Mouse (Mus musculus): ENCODE results near the gene Ppm1f.

Gene Ppm1f

GRCm38 (mm10) chr16:16911641-16912597 is 15.7 kb downstream of the Ppm1f start:
- peak; percentile 68 to 71 for DNase-seq (ENCODE audit: low spot score in 2 of 2)

- peak in 1 of 2 experiments; percentile 34 for DNase-seq (ENCODE audit: low spot score in 2 of 2)
Measured at GRCm38 (mm10) chr16:16913440-16913839, 17.2 kb downstream of the Ppm1f start.

- peak in 1 of 2 experiments; percentile 60 for DNase-seq (ENCODE audit: low spot score in 2 of 2)
Measured at GRCm38 (mm10) chr16:16918441-16919117, 22.3 kb downstream of the Ppm1f start.

GRCm38 (mm10) chr16:16921021-16921435 is 24.8 kb downstream of the Ppm1f start:
- DNase-seq (ENCODE audit: low spot score in 2 of 2): peak in 1 of 2 experiments; percentile 60

- DNase-seq (ENCODE audit: low spot score in 2 of 2): no peak
Measured at GRCm38 (mm10) chr16:16924481-16924880, 28.2 kb downstream of the Ppm1f start.

- DNase-seq (ENCODE audit: low spot score in 2 of 2): peak; percentile 61 to 62
Measured at GRCm38 (mm10) chr16:16926536-16926935, 30.3 kb downstream of the Ppm1f start.

- DNase-seq (ENCODE audit: low spot score in 2 of 2): peak in 1 of 2 experiments; percentile 48
Measured at GRCm38 (mm10) chr16:16928908-16929307, 32.6 kb downstream of the Ppm1f start.

- no peak for DNase-seq (ENCODE audit: low spot score in 2 of 2)
Measured at GRCm38 (mm10) chr16:16930326-16930725, 34.1 kb downstream of the Ppm1f start.

- DNase-seq (ENCODE audit: low spot score in 2 of 2): peak; percentile 94 to 95
Measured at GRCm38 (mm10) chr16:16930810-16931296, 34.6 kb downstream of the Ppm1f start.

GRCm38 (mm10) chr16:16939543-16939942 is 43.3 kb downstream of the Ppm1f start:
- no peak for DNase-seq (ENCODE audit: low spot score in 2 of 2)

GRCm38 (mm10) chr16:16941078-16941477 is 44.8 kb downstream of the Ppm1f start:
- DNase-seq (ENCODE audit: low spot score in 2 of 2): no peak

GRCm38 (mm10) chr16:16958575-16958974 is 62.3 kb downstream of the Ppm1f start:
- no peak for DNase-seq (ENCODE audit: low spot score in 2 of 2)

- peak in 1 of 2 experiments; percentile 29 for DNase-seq (ENCODE audit: low spot score in 2 of 2)
Measured at GRCm38 (mm10) chr16:16959907-16960306, 63.6 kb downstream of the Ppm1f start.

GRCm38 (mm10) chr16:16965149-16965548 is 68.9 kb downstream of the Ppm1f start:
- DNase-seq (ENCODE audit: low spot score in 2 of 2): no peak

GRCm38 (mm10) chr16:16966290-16966689 is 70.0 kb downstream of the Ppm1f start:
- no peak for DNase-seq (ENCODE audit: low spot score in 2 of 2)
